Mouse (Mus musculus): Measurements from ENCODE around the gene Trim27. TPM values are rescaled to one million over a fixed set of nuclear protein-coding genes. Genes with fewer than 3 reads are reported as not detected.

The Trim27 gene
- polyA plus RNA-seq, 1 experiment = 8.7 TPM

GRCm38 (mm10) chr13:21224376-21224775 lies 45.1 kb downstream of the Trim27 start:
- TF ChIP-seq TAL1 (IDR thresholded peaks at IDR 0.05; ENCODE audit: low read length) = no peak
- no peak for TF ChIP-seq GATA1 (IDR thresholded peaks at IDR 0.05; ENCODE audit: low read length)
- H3K4me1 ChIP-seq (ENCODE audit: control insufficient read depth) = peaks cover 26% of the 10 kb centered on the region
- 0 out of 2 replicates have a peak, but pooled peaks cover 2% of the 10 kb centered on the region for H3K9me3 ChIP-seq (ENCODE audit: control insufficient read depth, low read length)
- H3K4me3 ChIP-seq (replicated peaks) = no peak overlapping the region
- peaks cover 22% of the 10 kb centered on the region for H3K27me3 ChIP-seq (ENCODE audit: control insufficient read depth)
- no peaks in the 10 kb centered on the region for H3K36me3 ChIP-seq (ENCODE audit: control insufficient read depth)

GRCm38 (mm10) chr13:21225206-21225605 lies 46.0 kb downstream of the Trim27 start:
- peaks cover 14% of the 10 kb centered on the region for H3K27me3 ChIP-seq (ENCODE audit: control insufficient read depth)
- H3K4me1 ChIP-seq (ENCODE audit: control insufficient read depth) = peaks cover 26% of the 10 kb centered on the region
- H3K4me3 ChIP-seq (replicated peaks) = no peak overlapping the region
- 0 out of 2 replicates have a peak, but pooled peaks cover 2% of the 10 kb centered on the region for H3K9me3 ChIP-seq (ENCODE audit: control insufficient read depth, low read length)
- TF ChIP-seq TAL1 (IDR thresholded peaks at IDR 0.05; ENCODE audit: low read length) (no peak), GATA1 (IDR thresholded peaks at IDR 0.05; ENCODE audit: low read length) (peak; percentile 21; the same call in 1 of the 2 replicates)
- no peaks in the 10 kb centered on the region for H3K36me3 ChIP-seq (ENCODE audit: control insufficient read depth)

GRCm38 (mm10) chr13:21226031-21226430 lies 46.8 kb downstream of the Trim27 start:
- Histone ChIP-seq H3K27me3 (ENCODE audit: control insufficient read depth) (peaks cover 6% of the 10 kb centered on the region), H3K4me3 (replicated peaks) (no peak overlapping the region), H3K36me3 (ENCODE audit: control insufficient read depth) (no peaks in the 10 kb centered on the region), H3K4me1 (ENCODE audit: control insufficient read depth) (peaks cover 26% of the 10 kb centered on the region), H3K9me3 (ENCODE audit: control insufficient read depth, low read length) (0 out of 2 replicates have a peak, but pooled peaks cover 2% of the 10 kb centered on the region)
- TF ChIP-seq TAL1 (IDR thresholded peaks at IDR 0.05; ENCODE audit: low read length) (no peak), GATA1 (IDR thresholded peaks at IDR 0.05; ENCODE audit: low read length) (no peak)

GRCm38 (mm10) chr13:21233732-21234705 lies 54.8 kb downstream of the Trim27 start:
- peaks cover 14% of the 10 kb centered on the region for H3K4me1 ChIP-seq (ENCODE audit: control insufficient read depth)
- TF ChIP-seq GATA1 (IDR thresholded peaks at IDR 0.05; ENCODE audit: low read length) (no peak), TAL1 (IDR thresholded peaks at IDR 0.05; ENCODE audit: low read length) (no peak)
- H3K27me3 ChIP-seq (ENCODE audit: control insufficient read depth) = no peaks in the 10 kb centered on the region
- peaks cover 3% of the 10 kb centered on the region; the same call in 1 of the 2 replicates for H3K9me3 ChIP-seq (ENCODE audit: control insufficient read depth, low read length)
- H3K36me3 ChIP-seq (ENCODE audit: control insufficient read depth) = no peaks in the 10 kb centered on the region
- H3K4me3 ChIP-seq (replicated peaks) = peak overlapping the region; percentile 66

GRCm38 (mm10) chr13:21236714-21237113 lies 57.5 kb downstream of the Trim27 start:
- TF ChIP-seq GATA1 (IDR thresholded peaks at IDR 0.05; ENCODE audit: low read length) = no peak
- no peak for TF ChIP-seq TAL1 (IDR thresholded peaks at IDR 0.05; ENCODE audit: low read length)
- Histone ChIP-seq H3K4me3 (replicated peaks) (no peak overlapping the region), H3K36me3 (ENCODE audit: control insufficient read depth) (no peaks in the 10 kb centered on the region), H3K4me1 (ENCODE audit: control insufficient read depth) (peaks cover 21% of the 10 kb centered on the region), H3K27me3 (ENCODE audit: control insufficient read depth) (no peaks in the 10 kb centered on the region), H3K9me3 (ENCODE audit: control insufficient read depth, low read length) (peaks cover 2% of the 10 kb centered on the region; the same call in 1 of the 2 replicates)

GRCm38 (mm10) chr13:21237161-21237560 lies 57.9 kb downstream of the Trim27 start:
- H3K36me3 ChIP-seq (ENCODE audit: control insufficient read depth) = no peaks in the 10 kb centered on the region
- H3K4me1 ChIP-seq (ENCODE audit: control insufficient read depth) = peaks cover 22% of the 10 kb centered on the region
- TF ChIP-seq TAL1 (IDR thresholded peaks at IDR 0.05; ENCODE audit: low read length) = no peak
- TF ChIP-seq GATA1 (IDR thresholded peaks at IDR 0.05; ENCODE audit: low read length) = no peak
- peaks cover 2% of the 10 kb centered on the region; the same call in 1 of the 2 replicates for H3K9me3 ChIP-seq (ENCODE audit: control insufficient read depth, low read length)
- H3K4me3 ChIP-seq (replicated peaks) = no peak overlapping the region
- no peaks in the 10 kb centered on the region for H3K27me3 ChIP-seq (ENCODE audit: control insufficient read depth)

- no peaks in the 10 kb centered on the region for H3K36me3 ChIP-seq (ENCODE audit: control insufficient read depth)
- peaks cover 2% of the 10 kb centered on the region; the same call in 1 of the 2 replicates for H3K9me3 ChIP-seq (ENCODE audit: control insufficient read depth, low read length)
- no peak overlapping the region for H3K4me3 ChIP-seq (replicated peaks)
- H3K4me1 ChIP-seq (ENCODE audit: control insufficient read depth) = peaks cover 25% of the 10 kb centered on the region
- H3K27me3 ChIP-seq (ENCODE audit: control insufficient read depth) = peaks cover 18% of the 10 kb centered on the region
- TF ChIP-seq GATA1 (IDR thresholded peaks at IDR 0.05; ENCODE audit: low read length) (no peak), TAL1 (IDR thresholded peaks at IDR 0.05; ENCODE audit: low read length) (no peak)
Observed at GRCm38 (mm10) chr13:21240788-21241187, 61.5 kb downstream of the Trim27 start.

GRCm38 (mm10) chr13:21242408-21243125 lies 63.3 kb downstream of the Trim27 start:
- Histone ChIP-seq H3K4me3 (replicated peaks) (peak overlapping the region; percentile 57), H3K4me1 (ENCODE audit: control insufficient read depth) (peaks cover 25% of the 10 kb centered on the region), H3K36me3 (ENCODE audit: control insufficient read depth) (no peaks in the 10 kb centered on the region), H3K27me3 (ENCODE audit: control insufficient read depth) (peaks cover 22% of the 10 kb centered on the region), H3K9me3 (ENCODE audit: control insufficient read depth, low read length) (peaks cover 2% of the 10 kb centered on the region; the same call in 1 of the 2 replicates)
- no peak for TF ChIP-seq TAL1 (IDR thresholded peaks at IDR 0.05; ENCODE audit: low read length)
- TF ChIP-seq GATA1 (IDR thresholded peaks at IDR 0.05; ENCODE audit: low read length) = no peak

All from erythroblast, embryonic 14.5 days (primary cell).